Mouse (Mus musculus) granulocyte monocyte progenitor cell, adult 5-6 weeks (primary cell): ENCODE data around the gene Yy2. TPM values are rescaled to one million over a fixed set of nuclear protein-coding genes. Genes with fewer than 3 reads are reported as not detected.
A peak's percentile ranks its signal among the peaks of the same experiment; 100 is the strongest.

Experiments
- ATAC-seq: replicated peaks from 2 replicates; pipeline ENCODE4 v1.8.0; 2016; ENCODE audit warnings: mild to moderate bottlenecking, moderate TSS enrichment, inconsistent platforms; ENCODE audit not compliant: poor library complexity, severe bottlenecking
- total RNA-seq, 2 experiments: library from RNA; stranded (forward) in 1 of 2; stranded (reverse) in 1 of 2; fragments of 200-712, 200-1000 nt in 1 of 2; fragments of >200 nt in 1 of 2; fragmentation: Nextera tagmentation in 1 of 2; gene quantifications; 2 replicates each; pipeline ENCODE4 v1.2.3; 2014 to 2017

Gene Yy2
- 3.8 and 6.2 TPM in 2 replicates for total RNA-seq (2014; fragmentation: Nextera tagmentation)
- total RNA-seq (2017), result 1.5 and 4.5 TPM in 2 replicates

GRCm38 (mm10) chrX:157568840-157569239, at the start of gene Yy2:
Gene Yy2 (minus strand): TSS chrX:157568985.
- ATAC-seq, result no peak

- peak; percentile 50; the same call in 1 of the 2 replicates for ATAC-seq
Observed at GRCm38 (mm10) chrX:157612894-157613293, 44.1 kb upstream of the Yy2 start.

- no peak for ATAC-seq
Observed at GRCm38 (mm10) chrX:157601450-157601849, 32.7 kb upstream of the Yy2 start.

DNA sequence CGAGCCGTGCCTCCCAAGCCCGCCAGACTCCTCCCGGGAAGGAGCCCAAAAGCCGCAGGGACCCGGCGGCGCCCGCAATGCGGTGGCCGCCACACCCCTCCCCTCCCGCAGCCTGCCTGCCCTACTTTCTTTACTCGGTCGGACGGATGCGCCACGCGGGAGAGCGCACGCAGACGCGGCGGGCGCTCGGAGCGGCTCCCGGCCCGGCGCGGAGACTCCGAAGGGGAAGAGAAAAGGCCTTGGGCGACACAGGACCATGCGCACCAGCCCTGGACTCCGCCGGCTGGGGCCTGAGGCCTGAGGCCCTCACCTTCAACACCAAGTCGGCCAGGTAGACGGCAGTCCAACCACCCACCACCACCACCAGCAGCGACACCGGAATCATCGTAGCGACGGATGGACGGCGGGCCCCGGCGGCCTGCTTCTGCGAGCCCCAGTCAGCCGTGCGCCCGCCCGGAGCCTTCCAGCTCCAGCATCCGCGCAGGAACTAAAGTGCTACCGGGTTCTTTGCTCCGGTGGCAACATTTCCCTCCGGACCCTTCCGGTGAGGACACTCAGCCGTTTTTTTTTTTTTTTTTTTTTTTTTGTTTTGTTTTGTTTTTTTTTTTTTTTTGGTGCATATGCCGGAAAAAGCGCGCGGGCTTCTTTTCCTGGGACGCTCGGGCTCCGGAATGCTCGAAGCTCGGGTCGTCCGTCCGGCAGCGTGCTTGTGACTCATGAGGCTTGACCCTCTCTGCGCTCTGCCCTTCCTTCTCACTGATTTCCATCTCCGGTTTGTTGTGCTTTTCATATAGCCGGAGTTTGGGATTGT, 29.6 kb upstream of the Yy2 start, which contains the start of gene Mbtps2:
Gene Mbtps2 (minus strand): TSS at position 530 of the 811 bp plus-strand sequence.
- peak; percentile 88 for ATAC-seq

- peak; percentile 18; the same call in 1 of the 2 replicates for ATAC-seq
Observed at GRCm38 (mm10) chrX:157597585-157598185, 28.9 kb upstream of the Yy2 start.

- ATAC-seq, result no peak
Observed at GRCm38 (mm10) chrX:157596802-157597201, 28.0 kb upstream of the Yy2 start.

DNA sequence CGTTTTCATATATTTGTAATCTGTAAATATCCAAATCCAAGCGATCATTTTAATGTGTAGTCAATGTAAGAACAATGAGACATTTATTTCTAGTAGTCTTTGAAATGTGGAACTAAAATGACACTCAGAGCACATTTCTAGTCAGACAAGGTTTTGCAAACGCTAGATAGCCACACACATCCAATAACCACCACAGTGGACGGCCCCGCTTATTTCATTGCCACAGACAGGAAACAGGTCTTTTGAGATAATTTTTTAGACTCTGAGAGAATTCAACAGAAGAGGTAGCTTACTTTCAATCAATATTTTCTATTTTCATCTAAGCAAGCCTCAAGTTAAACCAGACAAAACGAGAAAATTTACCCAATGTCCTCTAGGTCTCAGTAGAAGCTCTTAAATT, 27.1 kb upstream of the Yy2 start:
- peak; percentile 21 for ATAC-seq

DNA sequence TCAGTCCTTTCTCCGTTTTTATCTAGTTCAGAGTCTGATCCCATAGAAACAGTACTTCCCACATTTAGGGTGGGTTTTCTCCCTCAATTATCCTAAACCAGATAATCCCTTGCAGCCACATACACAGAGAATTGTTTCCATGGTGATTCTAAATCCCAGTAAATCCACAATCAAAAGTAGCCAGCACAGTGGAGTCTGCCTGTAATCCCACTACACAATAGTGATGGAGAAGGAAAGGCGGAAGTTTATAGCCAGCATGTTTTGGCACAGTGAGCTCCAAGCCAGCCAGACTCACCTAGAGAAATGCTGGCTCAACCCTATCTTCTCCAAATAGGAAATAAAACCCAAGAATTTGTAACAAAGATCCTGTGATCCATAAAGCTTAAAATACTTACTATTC, 25.8 kb upstream of the Yy2 start:
- no peak for ATAC-seq

GRCm38 (mm10) chrX:157587001-157587400, 18.2 kb upstream of the Yy2 start:
- ATAC-seq, result no peak

- no peak for ATAC-seq
Observed at GRCm38 (mm10) chrX:157586397-157586796, 17.6 kb upstream of the Yy2 start.

DNA sequence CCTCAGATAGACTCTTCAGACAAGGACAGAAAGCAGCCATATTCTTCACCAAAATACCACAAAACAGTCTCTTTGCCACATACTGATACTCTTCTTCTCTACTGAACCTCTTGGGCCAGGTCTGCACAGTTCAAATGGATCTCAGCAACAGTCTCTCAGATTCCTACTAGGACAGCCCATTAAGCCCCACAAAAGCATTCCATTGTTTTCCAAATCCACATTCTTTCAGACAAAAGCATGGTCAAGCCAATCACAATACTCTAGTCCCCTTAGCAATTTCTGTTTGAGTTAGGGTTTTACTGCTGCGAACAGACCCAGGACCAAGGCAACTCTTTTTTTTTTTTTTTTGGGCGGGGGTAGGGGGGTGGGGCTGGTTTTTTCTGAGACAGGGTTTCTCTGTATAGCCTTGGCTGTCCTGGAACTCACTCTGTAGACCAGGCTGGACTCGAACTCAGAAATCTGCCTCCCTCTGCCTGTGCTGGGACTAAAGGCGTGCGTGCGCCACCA, 10.4 kb upstream of the Yy2 start:
- ATAC-seq, result no peak

DNA sequence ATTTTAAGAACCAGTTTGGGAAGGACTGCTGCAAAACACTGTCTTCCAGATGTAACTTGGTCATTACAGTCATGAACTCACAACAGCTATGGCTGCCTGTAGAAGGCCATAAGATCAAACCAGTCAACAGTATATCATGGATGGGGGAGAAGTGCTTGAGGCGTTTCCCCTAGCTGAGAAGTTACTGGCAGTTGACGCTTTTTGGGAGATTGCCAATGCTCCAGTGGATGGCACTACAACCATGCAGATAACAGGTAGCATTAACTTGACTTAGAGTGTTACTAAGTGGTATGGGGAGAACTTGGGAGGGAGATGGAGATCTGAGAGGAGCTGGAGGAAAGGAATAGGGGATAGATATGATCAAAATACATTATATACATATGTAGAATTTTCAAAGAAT, 5.9 kb upstream of the Yy2 start:
- no peak for ATAC-seq

- peak; percentile 37; the same call in 1 of the 2 replicates for ATAC-seq
Observed at GRCm38 (mm10) chrX:157563794-157564193, 5.0 kb downstream of the Yy2 start.

DNA sequence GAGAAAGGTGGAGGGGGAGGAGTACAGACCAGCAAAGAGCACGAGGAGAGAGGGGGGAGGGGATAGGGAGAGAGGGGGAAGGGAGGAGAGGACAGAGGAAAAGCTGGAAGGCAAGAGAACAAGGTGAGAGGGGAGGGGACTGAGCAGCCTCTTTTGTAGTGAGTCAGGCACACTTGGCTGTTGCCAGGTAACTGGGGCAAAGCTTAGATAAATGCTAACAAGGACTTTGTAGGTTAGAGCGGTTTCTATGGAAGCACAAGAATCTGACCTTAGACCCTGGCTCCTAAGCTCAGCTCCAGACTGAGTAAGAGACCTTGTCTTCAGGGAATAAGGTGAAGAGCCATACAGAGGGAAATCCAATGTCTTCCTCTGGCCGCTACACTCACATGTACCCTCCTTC, 21.7 kb downstream of the Yy2 start:
- ATAC-seq, result no peak

Other genes starting within 250 kb of the Yy2 start
- 1.3 TPM in 1 of 2 replicates, not detected in the other for gene Phex, start 153.7 kb downstream of the Yy2 start, total RNA-seq (2014; fragmentation: Nextera tagmentation)
- gene Phex, start 153.7 kb downstream of the Yy2 start, total RNA-seq (2017), result 0.17 and 0.21 TPM in 2 replicates
- gene Sms, start 76.7 kb downstream of the Yy2 start, total RNA-seq (2014; fragmentation: Nextera tagmentation), result 53.8 and 60.7 TPM in 2 replicates
- gene Sms, start 76.7 kb downstream of the Yy2 start, total RNA-seq (2017), result 84.7 and 118 TPM in 2 replicates
- 24.0 and 28.6 TPM in 2 replicates for gene Mbtps2, start 29.7 kb upstream of the Yy2 start, total RNA-seq (2014; fragmentation: Nextera tagmentation)
- gene Mbtps2, start 29.7 kb upstream of the Yy2 start, total RNA-seq (2017), result 16.3 and 16.9 TPM in 2 replicates
- gene Smpx, start 129.9 kb upstream of the Yy2 start, total RNA-seq (2014; fragmentation: Nextera tagmentation), result not detected in 2 replicates
- gene Smpx, start 129.9 kb upstream of the Yy2 start, total RNA-seq (2017), result not detected in 2 replicates
- not detected in 2 replicates for gene Klhl34, start 249.4 kb upstream of the Yy2 start, total RNA-seq (2014; fragmentation: Nextera tagmentation)
- gene Klhl34, start 249.4 kb upstream of the Yy2 start, total RNA-seq (2017), result not detected in 2 replicates